Mouse (Mus musculus) thymus, postnatal 36 days (tissue): ENCODE measurements at regions not wholly inside any gene's neighbourhood (a gene's known extent, or its start where the extent isn't known, plus 50 kb on each side); places are given as distances from the start of the nearest gene placed in this dataset.

Experiments used
- DNase-seq, 2 experiments: peaks; one replicate each; pipeline ENCODE4 v3.0.0; 2022; ENCODE audit warnings: mixed read lengths in 2 of 2

DNA sequence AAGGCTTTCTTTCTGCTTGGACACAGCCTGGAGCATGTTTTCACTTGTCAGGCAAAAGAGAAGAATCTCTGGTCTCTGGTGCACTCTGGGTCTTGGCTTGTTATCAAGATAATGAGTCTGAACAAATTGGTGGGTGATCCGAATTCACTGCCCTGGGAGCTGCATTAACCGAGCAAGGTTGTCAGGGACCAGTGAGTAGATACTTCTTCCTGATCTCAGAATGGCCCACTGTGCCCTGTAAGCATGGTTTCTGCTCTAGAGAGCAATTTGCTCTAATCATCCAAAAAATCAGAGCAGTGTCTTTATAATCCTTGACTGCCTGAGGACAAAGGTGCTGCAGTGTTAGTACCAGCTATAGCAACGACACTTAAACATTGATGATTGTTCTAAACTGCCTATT lies 97.2 kb upstream of the 1500015O10Rik start:
- no peak for DNase-seq

DNA sequence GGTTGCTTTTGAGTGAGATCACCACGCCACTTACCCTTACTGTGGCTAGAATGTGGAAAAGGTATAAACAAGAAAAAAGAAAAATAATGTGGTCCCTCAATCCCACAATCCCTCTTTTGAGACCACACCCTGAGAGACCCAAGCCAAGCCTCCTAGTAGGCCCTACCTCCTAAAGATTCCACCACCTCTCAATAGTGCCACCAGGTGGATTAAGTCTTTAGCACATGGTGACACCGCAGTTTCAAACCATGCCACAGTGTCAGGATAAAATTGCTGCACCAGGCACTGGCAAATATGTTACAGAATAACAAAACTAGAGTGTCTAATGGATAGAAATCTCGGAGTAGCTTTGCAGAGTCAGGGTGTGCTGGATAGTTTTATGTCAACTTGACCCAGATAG lies 94.7 kb upstream of the 1500015O10Rik start:
- DNase-seq: peak; percentile 58 to 64

DNA sequence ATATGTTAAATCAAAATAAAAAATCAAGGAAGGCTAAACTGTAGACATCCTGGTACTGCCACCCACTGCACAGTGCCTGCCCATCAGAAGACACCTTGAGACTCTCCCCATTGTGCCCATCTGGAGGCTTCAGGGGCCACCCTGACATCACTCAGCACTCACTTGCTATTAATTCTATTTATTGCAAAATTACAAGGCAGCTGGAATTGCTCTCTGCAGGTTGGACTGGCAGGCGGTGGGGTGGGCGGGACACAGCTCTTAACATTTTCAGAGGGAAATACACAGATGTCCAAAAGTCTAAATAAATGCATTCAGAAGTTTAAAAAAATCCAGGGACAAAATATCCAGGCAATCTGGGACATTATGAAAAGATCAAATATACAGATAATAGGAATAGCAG lies 92.4 kb upstream of the 1500015O10Rik start:
- no peak for DNase-seq

DNA sequence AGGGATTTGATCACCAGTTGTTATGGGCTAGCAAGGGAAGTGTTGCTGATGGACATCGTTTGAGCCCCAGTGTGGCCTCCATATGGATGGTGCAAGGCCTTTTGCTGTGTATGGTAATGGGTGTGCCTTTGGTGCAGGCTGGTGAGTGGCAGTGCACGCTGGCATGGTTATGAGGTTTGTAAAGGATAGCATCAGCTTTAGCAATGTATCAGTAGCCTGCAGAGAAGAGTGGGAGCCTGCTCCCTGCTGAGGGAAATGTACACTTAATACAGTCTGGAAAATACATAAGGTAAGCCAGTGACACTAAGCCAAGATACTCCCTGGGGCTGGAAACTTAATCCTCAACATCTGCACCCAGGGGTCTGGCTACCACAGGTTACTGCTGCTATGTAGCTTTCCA lies 58.4 kb upstream of the 1500015O10Rik start:
- peak in 1 of 2 experiments; percentile 2 for DNase-seq
